Mouse (Mus musculus) layer of hippocampus, postnatal 14 days (tissue): Measurements from ENCODE around the gene Ulk3. TPM values are rescaled to one million over a fixed set of nuclear protein-coding genes. Genes with fewer than 3 reads are reported as not detected.

Source experiments
- DNase-seq, 2 experiments: peaks; one replicate each; pipeline ENCODE4 v3.0.0; 2021 to 2022; ENCODE audit warnings: low spot score in 2 of 2, mixed read lengths in 1 of 2
- long read RNA-seq, 2 experiments: library from polyadenylated mRNA; stranded (forward); transcript quantifications; one replicate each; pipeline ENCODE4 v2.0.0; 2021
- total RNA-seq, 2 experiments: library from RNA; stranded (reverse); gene quantifications; 2 replicates each; pipeline ENCODE4 v1.2.3; 2021

Ulk3 gene
- total RNA-seq, result 10 to 100 TPM; 24.1 to 24.5 TPM
- long read RNA-seq, experiment 1, partial matches to known transcripts, result 1 of 8 reads
- long read RNA-seq, experiment 1, other reads (novel, unspliced or antisense), result 4 of 8 reads
- long read RNA-seq, experiment 2, partial matches to known transcripts, result 1 of 3 reads
- long read RNA-seq, experiment 2, other reads (novel, unspliced or antisense), result 1 of 3 reads

- peak; percentile 64 to 68 for DNase-seq
These were observed at the start of gene Ulk3 for GRCm38 (mm10) chr9:57589224-57590126. Gene Ulk3 (plus strand): TSS chr9:57589452.

DNA sequence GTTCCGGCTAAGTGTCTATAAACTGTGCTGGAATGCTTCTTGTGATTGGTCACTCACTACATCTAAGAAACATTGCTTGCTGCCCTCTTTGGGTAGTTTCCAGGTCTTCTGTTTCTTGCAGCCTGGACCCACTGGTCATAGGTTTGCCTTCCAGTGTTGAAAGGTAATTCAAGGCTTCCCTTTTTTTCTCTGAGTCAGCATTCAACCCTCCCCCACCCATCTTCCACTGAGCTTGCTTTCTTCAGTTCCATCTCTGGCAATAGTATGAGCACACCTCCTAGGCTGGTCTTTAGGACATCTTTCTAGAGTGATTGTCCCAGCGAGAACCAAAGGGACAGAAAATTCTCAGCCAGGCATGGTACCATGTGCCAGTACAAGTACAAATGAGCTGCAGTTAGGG is 49.7 kb upstream of the Ulk3 start:
- DNase-seq, result no peak

DNA sequence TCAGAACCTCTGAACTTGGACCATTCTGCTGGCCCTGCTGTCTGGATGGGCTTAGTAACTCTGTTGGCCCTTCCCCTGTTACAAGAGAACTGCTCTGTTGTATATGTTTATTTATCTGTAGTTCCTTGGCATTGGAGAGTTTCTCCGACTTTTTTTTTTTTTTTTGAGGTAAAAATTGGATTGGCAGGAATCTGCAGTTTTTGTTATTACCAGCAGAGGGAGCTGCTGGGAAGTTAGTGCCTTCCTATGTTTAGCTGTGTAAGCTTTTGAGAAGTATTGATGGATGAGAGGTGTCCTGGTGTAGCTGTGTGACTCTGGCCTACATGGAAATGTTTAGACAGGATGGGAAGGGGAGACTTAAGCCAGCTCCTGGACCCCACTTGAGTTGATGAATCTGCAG is 47.9 kb upstream of the Ulk3 start:
- peak; percentile 58 to 68 for DNase-seq

- no peak for DNase-seq
These were observed 45.3 kb upstream of the Ulk3 start for GRCm38 (mm10) chr9:57543951-57544350.

DNA sequence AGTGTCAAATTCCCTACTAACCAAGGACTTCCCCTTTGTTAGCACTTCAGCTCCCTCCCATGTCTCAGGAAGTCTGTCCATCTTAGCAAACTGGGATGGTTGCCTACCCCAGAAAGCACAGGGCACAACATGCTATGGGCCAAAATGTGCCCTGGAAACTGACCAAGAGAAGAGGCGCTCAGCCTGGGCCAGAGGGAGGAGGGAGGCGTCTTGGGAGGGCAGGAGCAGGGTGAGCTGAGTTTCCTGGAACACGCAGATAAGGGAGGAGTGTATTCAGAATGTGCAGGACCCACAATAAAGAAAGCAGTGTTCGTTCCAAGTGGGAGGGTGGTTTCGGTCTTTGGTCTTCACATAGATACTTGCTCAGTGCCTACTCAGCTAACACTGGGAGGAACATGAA is 42.0 kb upstream of the Ulk3 start:
- DNase-seq, result no peak

GRCm38 (mm10) chr9:57547869-57548268 is 41.4 kb upstream of the Ulk3 start:
- DNase-seq, result no peak

- DNase-seq, result no peak
These were observed 40.1 kb upstream of the Ulk3 start for GRCm38 (mm10) chr9:57549186-57549585.

DNA sequence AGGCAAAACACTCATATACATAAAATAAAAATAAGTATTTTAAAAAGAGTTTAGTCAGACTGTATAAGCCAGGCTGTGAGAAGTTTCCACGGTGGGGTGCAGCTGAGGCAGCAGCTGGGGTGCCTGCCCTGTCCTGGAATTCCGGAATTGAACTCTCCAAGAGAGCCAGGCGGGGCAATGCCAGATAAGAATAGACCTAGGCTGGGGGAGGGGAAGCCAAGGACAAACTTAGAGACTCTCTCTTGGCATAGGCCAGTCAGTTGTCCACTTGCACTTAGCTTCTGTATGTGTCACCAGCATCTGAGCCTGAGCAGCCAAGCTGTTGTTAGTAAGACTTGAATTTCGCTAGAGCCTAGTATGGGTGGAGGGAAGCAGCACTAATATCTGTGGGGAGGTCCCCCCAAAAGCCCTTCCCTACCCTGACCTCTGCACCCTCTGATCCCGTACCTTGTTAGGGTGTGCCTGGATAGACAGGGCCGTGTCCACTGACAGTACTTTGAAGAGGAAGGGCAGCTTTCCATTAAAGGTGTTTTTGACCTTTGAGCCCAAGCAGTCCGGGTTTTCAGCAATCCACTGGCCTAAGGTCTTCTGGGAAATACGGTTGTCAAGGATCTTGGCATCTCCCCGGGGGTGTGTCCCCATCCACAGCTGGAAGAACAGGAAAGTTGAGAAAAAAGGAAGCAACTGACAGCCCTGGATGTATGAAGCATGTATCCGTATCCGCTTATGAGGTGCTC is 39.0 kb upstream of the Ulk3 start:
- no peak for DNase-seq

- DNase-seq, result peak; percentile 65 to 81
These were observed 36.9 kb upstream of the Ulk3 start, which contains the start of gene Mpi for GRCm38 (mm10) chr9:57552139-57552887. Gene Mpi (minus strand): TSS chr9:57552763.

DNA sequence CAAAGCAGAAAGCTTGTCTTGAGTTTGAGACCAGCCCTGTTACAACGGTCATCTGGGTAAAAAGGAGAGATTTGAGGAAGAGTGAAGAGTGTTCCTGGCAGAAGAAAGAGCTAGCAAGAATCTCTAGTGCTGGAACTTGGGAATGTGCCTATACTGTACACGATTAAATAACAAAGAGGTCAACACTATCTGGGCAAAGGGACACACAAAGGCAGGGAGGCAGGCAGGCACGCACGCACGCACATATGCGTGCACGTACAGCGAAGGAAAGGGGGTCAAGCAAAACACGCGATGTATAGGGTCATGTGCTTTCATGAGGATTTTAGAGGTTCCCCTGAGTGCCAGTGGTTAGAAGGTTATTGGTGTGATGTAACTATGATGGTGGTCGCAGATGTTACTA is 36.1 kb upstream of the Ulk3 start:
- DNase-seq, result no peak

GRCm38 (mm10) chr9:57554753-57555152 is 34.5 kb upstream of the Ulk3 start:
- no peak for DNase-seq

- DNase-seq, result no peak
These were observed 32.0 kb upstream of the Ulk3 start for GRCm38 (mm10) chr9:57557215-57557614.

GRCm38 (mm10) chr9:57558625-57559024 is 30.6 kb upstream of the Ulk3 start:
- DNase-seq, result no peak

DNA sequence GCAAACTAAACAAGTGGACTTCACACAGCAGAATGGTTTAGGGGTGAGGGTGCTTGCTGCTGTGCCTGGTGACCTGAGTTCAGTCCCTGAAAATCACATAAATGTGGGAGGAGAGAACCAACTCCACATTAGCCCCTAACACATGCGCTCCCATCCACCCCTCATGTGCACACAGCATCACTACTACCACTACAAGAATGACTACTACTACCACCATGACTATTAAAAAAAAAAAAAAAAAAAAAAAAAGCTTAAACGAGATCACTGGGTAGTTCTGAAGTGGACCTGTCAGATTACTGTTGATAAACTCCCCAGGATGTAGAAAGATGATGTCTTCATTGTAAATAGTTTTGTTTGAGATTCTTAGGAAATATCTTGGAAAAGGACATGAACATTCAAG is 29.7 kb upstream of the Ulk3 start:
- no peak for DNase-seq

DNA sequence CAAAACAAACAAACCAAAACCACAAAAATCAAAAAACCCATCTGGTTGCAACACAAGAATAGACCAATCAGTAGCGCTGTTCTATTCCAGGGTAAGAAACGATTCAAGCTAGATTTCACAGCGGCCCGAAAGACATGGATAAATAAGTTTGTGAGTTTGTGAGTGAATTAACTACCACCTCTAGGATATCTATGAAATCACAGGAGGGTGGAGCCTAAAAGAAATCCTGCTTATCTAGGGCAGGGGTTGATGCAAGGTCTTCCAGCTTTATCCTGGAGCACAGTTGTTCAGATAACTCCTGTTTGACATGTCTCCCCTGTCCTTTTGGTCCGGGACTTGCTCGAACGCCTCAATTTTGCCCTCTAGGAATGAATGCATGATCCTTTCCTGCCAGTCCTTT is 29.0 kb upstream of the Ulk3 start:
- DNase-seq, result no peak

- peak; percentile 94 to 97 for DNase-seq
These were observed 28.2 kb upstream of the Ulk3 start, which contains the start of gene Scamp2 for GRCm38 (mm10) chr9:57560861-57561710. Gene Scamp2 (plus strand): TSS chr9:57560943.

- DNase-seq, result no peak
These were observed 27.5 kb upstream of the Ulk3 start for GRCm38 (mm10) chr9:57561711-57562099.

DNA sequence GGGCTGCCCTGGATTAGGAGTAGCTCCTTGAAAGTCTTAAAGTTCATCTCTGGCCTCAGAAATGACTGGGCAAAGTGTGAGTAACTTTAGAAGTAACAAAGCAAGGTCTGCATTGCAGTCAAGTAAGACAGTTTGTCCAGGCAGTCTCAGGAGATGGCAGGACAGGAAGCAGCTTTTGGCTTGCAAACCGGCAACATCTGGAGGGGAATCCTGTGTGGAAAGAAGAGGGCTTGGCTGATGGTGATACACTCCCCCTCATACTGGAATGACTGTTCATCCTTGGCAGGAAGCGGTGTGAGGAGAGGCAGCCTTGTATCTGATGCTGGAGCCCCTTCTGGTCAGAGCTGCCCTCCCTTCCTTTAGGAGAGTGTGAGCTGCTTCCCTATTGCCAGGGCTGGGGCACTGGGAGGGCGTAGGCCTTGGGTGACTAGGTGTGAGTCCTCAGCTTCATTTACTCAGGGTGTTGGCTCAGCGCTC is 26.3 kb upstream of the Ulk3 start:
- no peak for DNase-seq

DNA sequence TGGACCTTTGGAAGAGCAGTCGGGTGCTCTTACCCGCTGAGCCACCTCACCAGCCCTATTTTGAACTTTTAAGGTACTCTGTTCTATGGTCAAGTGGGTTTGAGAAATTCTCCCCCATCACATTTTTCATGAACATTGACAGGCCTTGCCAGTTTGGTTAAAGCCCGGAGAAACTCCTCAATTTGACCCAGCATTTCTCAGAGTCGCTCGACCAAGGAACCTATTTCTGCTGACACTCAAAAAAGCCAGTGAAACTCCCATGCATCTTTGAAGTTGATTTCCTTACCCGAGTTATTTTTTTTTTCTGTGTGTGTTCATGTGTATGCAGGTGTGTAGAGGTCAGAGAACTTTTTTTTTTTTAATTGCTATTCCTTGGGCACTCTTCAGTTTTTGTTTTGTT is 24.6 kb upstream of the Ulk3 start:
- no peak for DNase-seq

- peak; percentile 42 to 81 for DNase-seq
These were observed 23.5 kb upstream of the Ulk3 start for GRCm38 (mm10) chr9:57565741-57566221.
